Mouse (Mus musculus) lung, embryonic 15.5 days (tissue): ENCODE measurements around the gene Hspb8. TPM values are rescaled to one million over a fixed set of nuclear protein-coding genes. Genes with fewer than 3 reads are reported as not detected.

Experiments
- ATAC-seq: fragments of 200-750 bp; cut with Nextera tagmentation; 2 replicates; pipeline ENCODE4 v1.8.0; 2017; ENCODE audit warnings: moderate number of reproducible peaks, borderline replicate concordance; ENCODE audit not compliant: low FRiP score, low TSS enrichment; ENCODE audit errors: extremely low read depth
- H3K27ac ChIP-seq: fragments of 300-500 bp; sonication (generic); 2 replicates; pipeline ENCODE4 v1.5.1; 2015; ENCODE audit warnings: moderate library complexity, mild to moderate bottlenecking, inconsistent platforms
- H3K27me3 ChIP-seq: fragments of 300-500 bp; sonication (generic); 2 replicates; pipeline ENCODE4 v1.6.1; 2015; ENCODE audit warnings: inconsistent platforms
- H3K36me3 ChIP-seq: fragments of 300-500 bp; sonication (generic); 2 replicates; pipeline ENCODE4 v1.6.1; 2015; ENCODE audit warnings: inconsistent platforms
- H3K4me1 ChIP-seq: fragments of 300-500 bp; sonication (generic); 2 replicates; pipeline ENCODE4 v1.6.1; 2015; ENCODE audit warnings: inconsistent platforms
- H3K4me2 ChIP-seq: fragments of 300-500 bp; sonication (generic); 2 replicates; pipeline ENCODE4 v1.6.1; 2015; ENCODE audit warnings: inconsistent platforms, mild to moderate bottlenecking, moderate library complexity
- H3K4me3 ChIP-seq: fragments of 300-500 bp; sonication (generic); 2 replicates; pipeline ENCODE4 v1.5.1; 2015; ENCODE audit warnings: mild to moderate bottlenecking, inconsistent platforms
- H3K9ac ChIP-seq: fragments of 300-500 bp; sonication (generic); 2 replicates; pipeline ENCODE4 v1.6.1; 2015; ENCODE audit warnings: inconsistent platforms
- H3K9me3 ChIP-seq: fragments of 300-500 bp; sonication (generic); 2 replicates; pipeline ENCODE4 v1.6.1; 2016; ENCODE audit warnings: inconsistent platforms
- WGBS: fragments of 180-500 bp; shearing (Covaris S2); methylation state at CpG from one replicate; pipeline ENCODE4 v1.1.7; 2015; 5-methylcytosine and 5-hydroxymethylcytosine counted together
- polyA plus RNA-seq: library from polyadenylated mRNA; unstranded; fragments of >200 nt; fragmentation: Nextera tagmentation; extraction: Ambion mirVana; gene quantifications from 2 replicates; pipeline ENCODE4 v1.2.1, GENCODE M21; 2015

Hspb8 gene
- polyA plus RNA-seq, 1 experiment from 2014 or later, result 16.0 TPM

DNA sequence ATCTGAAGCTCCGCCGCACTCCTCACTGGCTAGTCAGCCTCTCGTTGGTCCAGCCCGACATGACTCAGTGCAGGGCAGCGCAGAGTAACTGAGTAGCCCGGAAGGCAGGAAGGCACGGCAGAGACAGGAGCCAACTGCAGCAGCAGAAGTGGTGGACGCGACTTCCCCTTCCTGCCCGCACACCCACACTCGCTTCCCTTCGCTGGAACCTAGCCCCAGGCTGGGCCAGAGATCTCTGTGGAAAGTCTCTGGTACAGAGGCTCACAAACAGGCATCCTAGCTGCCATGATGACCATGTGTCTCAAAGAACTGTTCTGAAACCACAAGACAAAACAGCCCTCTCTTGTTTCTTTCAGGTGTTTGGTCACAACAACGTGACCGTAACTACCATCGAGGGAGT, 41.4 kb downstream of the Hspb8 start:
- H3K9me3 ChIP-seq, result no peaks in the 10 kb centered on the region
- H3K4me3 ChIP-seq, result no peak overlapping the region
- no peak for ATAC-seq
- H3K36me3 ChIP-seq, result no peaks in the 10 kb centered on the region
- no peak overlapping the region for H3K9ac ChIP-seq
- H3K27ac ChIP-seq, result no peak overlapping the region
- H3K27me3 ChIP-seq, result no peaks in the 10 kb centered on the region
- H3K4me2 ChIP-seq, result no peak overlapping the region
- 73% methylated on average over 15 of the region's 15 CpGs for WGBS
- H3K4me1 ChIP-seq, result no peaks in the 10 kb centered on the region

DNA sequence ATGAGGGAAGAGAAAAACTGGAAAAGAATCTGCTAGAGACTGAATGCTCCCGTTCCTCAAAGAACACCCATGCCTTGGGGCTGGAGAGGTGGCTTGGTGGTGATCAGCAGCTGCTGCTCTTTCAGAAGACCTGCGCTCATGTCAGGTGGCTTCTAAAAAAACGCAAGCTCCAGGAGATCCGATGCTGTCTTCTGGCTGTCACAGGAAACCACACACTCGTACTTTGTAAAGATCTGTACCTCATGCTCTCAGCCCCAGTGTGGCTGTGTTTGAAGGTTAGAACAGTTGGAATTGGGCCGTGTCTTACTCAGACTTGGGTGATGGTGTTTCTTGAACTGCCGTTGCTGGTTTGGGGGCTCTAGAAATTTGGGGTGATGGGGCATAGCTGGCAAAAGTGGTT, 42.3 kb downstream of the Hspb8 start:
- WGBS, result 75% methylated on average over 7 of the region's 7 CpGs
- no peak overlapping the region for H3K27ac ChIP-seq

DNA sequence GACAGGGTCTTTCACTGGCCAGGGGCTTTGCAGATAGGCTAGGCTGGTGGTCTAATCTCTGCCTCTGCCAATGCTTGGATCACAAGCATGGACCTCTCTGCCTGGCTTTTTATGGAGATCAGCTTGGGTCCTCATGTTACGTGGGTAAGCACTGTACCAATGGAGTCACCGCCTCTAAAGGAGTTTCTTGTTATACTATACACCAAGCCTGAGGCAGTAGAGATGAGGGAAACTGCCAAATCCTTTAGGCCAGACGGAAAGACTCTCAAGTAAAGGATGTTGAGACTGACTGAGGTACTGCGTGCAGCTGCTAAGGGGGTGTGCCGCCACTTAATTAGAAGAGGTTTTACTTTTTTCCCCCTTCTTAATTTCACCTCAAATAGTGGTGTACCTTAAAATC, 43.8 kb downstream of the Hspb8 start:
- Histone ChIP-seq H3K27me3 (no peaks in the 10 kb centered on the region), H3K9me3 (no peaks in the 10 kb centered on the region), H3K4me1 (no peaks in the 10 kb centered on the region), H3K4me2 (no peak overlapping the region), H3K9ac (no peak overlapping the region), H3K4me3 (no peak overlapping the region), H3K27ac (no peak overlapping the region), H3K36me3 (no peaks in the 10 kb centered on the region)
- no peak for ATAC-seq
- 76% methylated on average over 5 of the region's 5 CpGs for WGBS

More for the DNA sequence above, 42.3 kb downstream of the Hspb8 start:
- Histone ChIP-seq H3K27me3 (no peaks in the 10 kb centered on the region), H3K9ac (no peak overlapping the region), H3K9me3 (no peaks in the 10 kb centered on the region), H3K4me2 (no peak overlapping the region), H3K36me3 (no peaks in the 10 kb centered on the region), H3K4me1 (no peaks in the 10 kb centered on the region), H3K4me3 (no peak overlapping the region)
- no peak for ATAC-seq

DNA sequence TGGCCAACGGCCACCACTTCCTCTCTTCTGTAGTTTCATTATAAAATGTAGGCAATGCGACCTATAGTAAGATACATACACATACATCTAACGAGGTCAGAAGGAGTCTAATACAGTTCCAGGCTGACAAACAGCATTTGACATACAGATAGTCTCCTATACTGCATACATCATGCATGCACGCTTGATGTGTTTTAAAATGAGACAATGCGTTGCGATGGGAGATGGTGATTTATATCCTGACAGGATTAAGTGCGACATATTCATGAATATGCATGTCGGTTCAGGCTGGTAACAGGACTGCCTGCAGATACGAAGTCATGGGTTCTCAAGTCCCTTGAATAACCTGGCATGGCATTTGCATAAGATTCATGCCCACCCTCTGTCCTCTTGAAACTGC, 54.7 kb downstream of the Hspb8 start:
- Histone ChIP-seq H3K36me3 (no peaks in the 10 kb centered on the region), H3K4me1 (no peaks in the 10 kb centered on the region), H3K9me3 (no peaks in the 10 kb centered on the region), H3K4me3 (no peak overlapping the region), H3K27ac (no peak overlapping the region), H3K9ac (no peak overlapping the region), H3K4me2 (no peak overlapping the region), H3K27me3 (no peaks in the 10 kb centered on the region)
- WGBS, result 80% methylated on average over 9 of the region's 9 CpGs
- no peak for ATAC-seq

DNA sequence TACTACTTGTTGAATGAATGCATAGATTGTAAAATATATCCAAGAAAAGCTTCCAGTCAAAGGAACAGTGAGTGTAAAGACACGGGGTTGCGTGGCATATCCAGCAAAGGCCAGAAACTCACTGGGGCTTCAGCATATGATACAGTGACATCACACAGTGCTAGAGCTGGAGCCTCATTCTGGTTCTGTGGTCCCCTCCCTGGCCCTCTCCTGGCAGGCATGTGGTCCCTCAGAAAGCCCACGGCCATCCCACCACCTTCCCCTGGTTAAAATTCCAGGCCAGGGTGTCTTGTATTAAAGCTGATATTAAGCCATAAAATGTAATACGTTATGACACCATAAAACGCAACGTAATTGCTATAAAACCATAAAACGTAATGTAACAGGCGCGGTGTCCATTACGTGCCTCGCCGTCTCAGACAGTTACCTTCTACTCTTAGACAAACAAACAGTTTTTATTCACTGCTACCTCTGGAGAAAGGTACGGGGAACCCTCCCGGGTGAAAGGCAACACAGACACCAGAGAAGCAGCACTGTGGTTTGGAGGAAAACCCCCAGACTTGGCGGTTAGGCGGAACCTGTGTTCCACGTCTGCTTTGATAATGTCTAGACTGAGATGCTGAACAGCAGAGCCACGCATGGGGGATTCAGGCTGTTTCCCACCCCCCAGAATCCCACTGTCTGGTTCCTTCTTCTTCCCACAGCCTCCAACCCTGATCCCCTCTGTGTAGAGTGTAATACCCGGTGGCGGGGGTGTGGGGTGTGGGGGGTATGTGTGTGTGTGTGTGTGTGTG, 55.6 kb downstream of the Hspb8 start:
- no peak for ATAC-seq
- Histone ChIP-seq H3K4me1 (no peaks in the 10 kb centered on the region), H3K9ac (no peak overlapping the region), H3K36me3 (no peaks in the 10 kb centered on the region), H3K9me3 (no peaks in the 10 kb centered on the region), H3K27ac (no peak overlapping the region), H3K4me2 (no peak overlapping the region), H3K4me3 (no peak overlapping the region), H3K27me3 (no peaks in the 10 kb centered on the region)
- WGBS, result 79% methylated on average over 20 of the region's 20 CpGs

DNA sequence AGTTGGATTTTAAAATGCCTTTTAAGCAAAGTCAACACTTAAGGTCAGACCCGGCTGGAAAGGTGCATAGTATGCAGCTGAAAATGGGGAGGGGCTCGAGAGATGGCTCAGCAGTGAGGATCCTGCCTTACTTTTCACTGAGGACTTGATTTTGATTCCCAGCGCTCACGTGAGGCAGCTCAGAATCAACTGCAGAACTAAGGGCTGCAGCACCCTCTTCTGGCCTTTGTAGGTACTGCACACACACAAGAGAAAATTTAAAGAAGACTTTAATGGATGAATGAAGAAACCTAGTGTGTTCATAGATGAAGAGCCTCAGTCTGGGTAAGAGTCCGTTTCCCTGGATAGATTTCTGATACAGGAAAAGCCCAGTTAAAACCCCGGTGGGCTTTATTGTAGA, 61.3 kb downstream of the Hspb8 start:
- Histone ChIP-seq H3K27ac (no peak overlapping the region), H3K4me1 (no peaks in the 10 kb centered on the region), H3K9me3 (no peaks in the 10 kb centered on the region; the same call in 1 of the 2 replicates), H3K4me3 (no peak overlapping the region), H3K4me2 (no peak overlapping the region), H3K27me3 (no peaks in the 10 kb centered on the region), H3K36me3 (no peaks in the 10 kb centered on the region), H3K9ac (no peak overlapping the region)
- WGBS, result 73% methylated on average over 6 of the region's 6 CpGs
- ATAC-seq, result no peak

DNA sequence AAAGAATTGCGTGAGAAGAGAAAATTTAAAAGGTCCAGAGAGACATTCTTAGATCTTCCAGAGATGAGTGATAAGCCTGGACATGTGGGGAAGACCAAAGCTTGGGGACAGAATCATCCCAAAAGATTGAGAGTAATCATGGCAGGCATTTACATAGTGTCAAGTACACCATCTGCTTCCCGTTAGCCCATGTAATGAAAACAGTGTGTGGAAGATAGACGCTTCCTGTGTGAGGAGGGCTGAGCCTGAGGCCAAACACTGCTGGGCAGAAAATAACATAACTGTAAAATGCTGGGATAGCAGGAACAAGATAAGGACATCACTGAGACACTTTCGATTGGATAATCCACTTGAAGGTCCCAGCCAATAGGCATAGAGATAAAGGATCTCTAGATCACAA, 61.9 kb downstream of the Hspb8 start:
- Histone ChIP-seq H3K4me2 (no peak overlapping the region), H3K9me3 (no peaks in the 10 kb centered on the region; the same call in 1 of the 2 replicates), H3K9ac (no peak overlapping the region), H3K4me3 (no peak overlapping the region), H3K36me3 (no peaks in the 10 kb centered on the region), H3K4me1 (no peaks in the 10 kb centered on the region), H3K27me3 (no peaks in the 10 kb centered on the region), H3K27ac (no peak overlapping the region)
- 38% methylated on average over 4 of the region's 4 CpGs for WGBS
- no peak for ATAC-seq

Other genes starting within 250 kb of the Hspb8 start
- gene Ccdc60, start 133.9 kb downstream of the Hspb8 start, polyA plus RNA-seq, result 1.0 and 1.2 TPM in 2 replicates
- 0.27 and 0.58 TPM in 2 replicates for gene Srrm4, start 169.0 kb upstream of the Hspb8 start, polyA plus RNA-seq